Comparison of ENCODE assay signal across 18 mouse cellular contexts in the genomic region with DNA sequence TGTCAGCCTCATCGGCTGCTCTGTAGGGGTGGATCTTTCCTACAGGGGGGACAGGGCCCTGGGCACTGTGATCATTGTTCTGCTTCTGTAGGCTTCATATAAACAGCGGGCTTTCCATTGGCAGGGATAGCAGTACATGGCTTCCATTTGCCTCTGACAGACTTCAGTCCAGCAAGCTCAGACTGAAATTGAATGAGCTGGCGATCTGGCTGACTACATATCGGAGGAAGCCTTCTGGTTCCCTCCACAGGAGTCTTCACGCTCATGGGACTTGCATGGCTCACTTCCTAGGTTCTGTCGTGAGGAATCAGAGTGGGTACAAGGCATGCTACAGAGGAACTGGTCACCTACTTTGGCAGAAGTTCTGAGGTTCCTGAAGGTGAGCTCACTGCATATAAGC.
"Had no signal": no experiment of that assay in that cellular context is flagged by ENCODE, and none has a peak within 500 bp of the region (broad histone marks: within the 10 kb centered on the region; RNA-seq: fewer than 3 reads in every experiment).

No protein-coding gene starts in this region.

- H3K4me3 ChIP-seq: midbrain, embryonic 12.5 days; midbrain, embryonic 15.5 days; neural tube, embryonic 12.5 days; neural tube, embryonic 15.5 days had no signal

- DNase-seq: kidney, adult 9 months; kidney, postnatal 14 days; kidney, postnatal 4 days; liver, postnatal 0 days; lung, embryonic 14.5 days; right cerebral cortex, adult 18-20 months; right cerebral cortex, postnatal 14 days; right cerebral cortex, postnatal 4 days; thymus, adult 2 months; thymus, postnatal 14 days; thymus, postnatal 4 days had no signal

- H3K27ac ChIP-seq: liver, embryonic 14.5 days; macrophage; midbrain, embryonic 12.5 days; midbrain, embryonic 15.5 days; neural tube, embryonic 12.5 days; neural tube, embryonic 15.5 days; stomach, postnatal 0 days had no signal

- H3K27me3 ChIP-seq: midbrain, embryonic 12.5 days; midbrain, embryonic 15.5 days; neural tube, embryonic 12.5 days; neural tube, embryonic 15.5 days had no signal

- H3K4me1 ChIP-seq: midbrain, embryonic 12.5 days; midbrain, embryonic 15.5 days; neural tube, embryonic 12.5 days; neural tube, embryonic 15.5 days had no signal
